8 mouse cellular contexts compared by ENCODE assay signal in the genomic region with DNA sequence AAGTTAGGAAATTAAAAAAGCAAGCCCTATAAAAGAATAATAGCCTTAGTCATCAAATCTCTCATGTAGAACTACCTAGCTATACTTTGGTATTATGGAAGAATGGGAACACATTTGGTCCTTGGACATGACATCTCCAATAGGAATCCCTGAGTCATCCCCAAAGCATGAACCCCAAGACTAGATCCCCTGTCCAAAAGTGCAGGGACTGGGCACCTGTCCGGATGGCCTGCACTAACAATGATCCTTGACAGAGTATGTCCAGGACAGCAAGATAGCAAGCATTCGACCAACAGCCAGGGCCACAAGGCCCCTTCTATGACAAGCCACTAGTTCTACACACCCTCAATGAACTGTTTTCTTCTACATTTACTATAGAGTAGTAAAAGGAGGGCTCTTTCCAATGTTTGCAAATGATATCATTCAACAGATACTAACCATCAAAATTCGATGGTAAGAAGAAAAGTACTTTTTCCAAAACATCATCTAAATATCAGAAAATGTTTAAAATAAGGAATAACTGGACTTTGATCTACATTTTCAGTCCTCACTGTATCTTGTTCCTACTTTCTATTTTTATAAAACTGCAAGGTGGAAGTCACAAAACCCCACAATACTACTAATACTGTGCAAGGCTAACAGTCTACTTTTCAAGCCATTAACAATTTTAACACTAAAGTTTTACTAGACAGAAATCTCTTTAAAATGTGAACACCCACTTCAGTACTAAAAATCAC. TPM values are rescaled to one million over a fixed set of nuclear protein-coding genes. Genes with fewer than 3 reads are reported as not detected.
A peak's percentile ranks its signal among the peaks of the same experiment; 100 is the strongest.
DNase-seq lines count a peak whose midpoint lies in the region; ATAC-seq and TF ChIP-seq lines count a peak whose summit lies in the region.

No protein-coding gene starts in this region.

- no peak for TF ChIP-seq CTCF in E14TG2a.4 (conservative IDR thresholded peaks at IDR 0.05; ENCODE audit: low read length)
- no peak for TF ChIP-seq CTCF in liver, embryonic 14.5 days (IDR thresholded peaks at IDR 0.05; ENCODE audit: low read depth)

- no peak for ATAC-seq in heart, embryonic 15.5 days (replicated peaks; ENCODE audit: insufficient number of reproducible peaks, insufficient read depth, low FRiP score, low read depth)
- no peak for ATAC-seq in liver, embryonic 14.5 days (ENCODE audit: insufficient read depth)

- no peaks in the 10 kb centered on the region for H3K36me3 ChIP-seq in E14TG2a.4 (ENCODE audit: insufficient read depth, low read length)
- H3K36me3 ChIP-seq in heart, embryonic 15.5 days: no peaks in the 10 kb centered on the region
- no peaks in the 10 kb centered on the region for H3K36me3 ChIP-seq in liver, embryonic 14.5 days (replicated peaks; ENCODE audit: control insufficient read depth, insufficient read depth, low read depth)

- peak overlapping the region; percentile 61 for H3K4me2 ChIP-seq in heart, embryonic 15.5 days
- peak overlapping the region; percentile 85 for H3K4me2 ChIP-seq in liver, embryonic 14.5 days (ENCODE audit: low read depth)

- H3K27ac ChIP-seq in heart, embryonic 15.5 days: peak overlapping the region; percentile 92
- H3K27ac ChIP-seq in liver, embryonic 14.5 days: peak overlapping the region; percentile 88

- no peak for TF ChIP-seq EP300 in liver, embryonic 14.5 days (IDR thresholded peaks at IDR 0.05; ENCODE audit: low read depth)

- H3K4me1 ChIP-seq in E14TG2a.4 (replicated peaks; ENCODE audit: low read depth, low read length): peaks cover 45% of the 10 kb centered on the region
- peaks cover 35% of the 10 kb centered on the region for H3K4me1 ChIP-seq in heart, embryonic 15.5 days (replicated peaks)
- H3K4me1 ChIP-seq in liver, embryonic 14.5 days (replicated peaks; ENCODE audit: control insufficient read depth in 2 of 2, insufficient read depth in 2 of 2, low read length in 1 of 2): peaks cover 36 to 38% of the 10 kb centered on the region in 2 experiments

- H3K27me3 ChIP-seq in E14TG2a.4 (ENCODE audit: insufficient read depth, low read length): no peaks in the 10 kb centered on the region
- H3K27me3 ChIP-seq in heart, embryonic 15.5 days: no peaks in the 10 kb centered on the region
- H3K27me3 ChIP-seq in liver, embryonic 14.5 days (ENCODE audit: control insufficient read depth, insufficient read depth, low read length): no peaks in the 10 kb centered on the region

- peak; percentile 14 for DNase-seq in adrenal gland, postnatal 10 days
- no peak for DNase-seq in adrenal gland, postnatal 14 days
- no peak for DNase-seq in liver, embryonic 14.5 days (ENCODE audit: low read depth in 3 of 3, low spot score in 3 of 3)
- no peak for DNase-seq in gastrocnemius, adult 18-20 months (ENCODE audit: low spot score)
- DNase-seq in kidney, adult 8-10 months: no peak
- DNase-seq in right cerebral cortex, adult 18-20 months: no peak

- H3K9me3 ChIP-seq in E14TG2a.4 (ENCODE audit: low read length): no peaks in the 10 kb centered on the region
- H3K9me3 ChIP-seq in heart, embryonic 15.5 days (replicated peaks): no peaks in the 10 kb centered on the region
- H3K9me3 ChIP-seq in liver, embryonic 14.5 days (ENCODE audit: control insufficient read depth, low read length): no peaks in the 10 kb centered on the region

- 32% methylated on average over 3 of the region's 3 CpGs for WGBS in heart, embryonic 15.5 days
- 10% methylated on average over 3 of the region's 3 CpGs for WGBS in liver, embryonic 14.5 days (ENCODE audit: insufficient replicate concordance)

- H3K9ac ChIP-seq in heart, embryonic 15.5 days: peak overlapping the region; percentile 72
- H3K9ac ChIP-seq in liver, embryonic 14.5 days (replicated peaks): peak overlapping the region; percentile 99

- H3K4me3 ChIP-seq in E14TG2a.4 (replicated peaks; ENCODE audit: low read length): peak overlapping the region; percentile 93
- H3K4me3 ChIP-seq in heart, embryonic 15.5 days: peak overlapping the region; percentile 64
- H3K4me3 ChIP-seq in liver, embryonic 14.5 days (ENCODE audit: insufficient read depth in 1 of 2, low read depth in 2 of 2, low read length in 2 of 2): peak overlapping the region; percentile 97 to 100

RNA-seq across cellular contexts. Expression of a gene that starts 2.0 kb away (rescaled TPM):
- total RNA-seq in adrenal gland, postnatal 10 days (2021): 10 to 100 TPM; 44.9 to 53.5 TPM
- 54.2 and 59.4 TPM in 2 replicates for total RNA-seq in adrenal gland, postnatal 14 days (2021)
- 15.3 and 16.0 TPM in 2 replicates for polyA plus RNA-seq in heart, embryonic 15.5 days (2015; fragmentation: Nextera tagmentation; extraction: Ambion mirVana)
- polyA plus RNA-seq in liver, embryonic 14.5 days (2012; rRNA removed): 12.5 and 18.6 TPM in 2 replicates
- polyA plus RNA-seq in liver, embryonic 14.5 days (2014; fragmentation: Nextera tagmentation; extraction: Ambion mirVana): 14.4 and 15.0 TPM in 2 replicates
- 10 to 100 TPM; 13.1 to 19.5 TPM for total RNA-seq in gastrocnemius, adult 18-20 months (2021)
